In the genomic region with DNA sequence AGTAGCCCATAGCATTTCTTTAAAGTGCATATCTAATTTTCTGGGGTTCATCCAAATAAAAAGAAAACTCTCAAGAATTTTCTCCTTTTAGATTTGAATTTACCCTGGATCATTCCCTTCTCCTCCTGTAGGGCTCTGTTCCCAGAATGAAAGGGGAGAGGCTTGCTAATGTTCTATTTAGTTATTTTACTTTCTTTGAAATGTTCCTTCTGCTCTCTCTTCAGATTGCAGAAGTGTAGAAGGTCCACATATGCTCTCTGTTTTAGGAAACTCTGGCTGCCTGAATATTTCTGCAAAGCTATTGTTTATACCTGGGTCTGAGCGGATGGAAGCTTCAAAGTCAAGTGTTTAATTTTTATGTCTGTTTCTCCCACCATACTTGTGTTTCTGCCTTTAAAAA, we compare ENCODE assay signal across 28 mouse cellular contexts. TPM values are rescaled to one million over a fixed set of nuclear protein-coding genes. Genes with fewer than 3 reads are reported as not detected.
A peak's percentile ranks its signal among the peaks of the same experiment; 100 is the strongest.
DNase-seq lines count a peak whose midpoint lies in the region; ATAC-seq and TF ChIP-seq lines count a peak whose summit lies in the region.
"Had no signal": no experiment of that assay in that cellular context is flagged by ENCODE, and none has a peak within 500 bp of the region (broad histone marks: within the 10 kb centered on the region; RNA-seq: fewer than 3 reads in every experiment).

No protein-coding gene starts in this region.

- no peak overlapping the region for H3K4me3 ChIP-seq in kidney, postnatal 0 days (replicated peaks; ENCODE audit: low read depth, low read length)
- no peak overlapping the region for H3K4me3 ChIP-seq in intestine, embryonic 15.5 days (replicated peaks)
- H3K4me3 ChIP-seq in stomach, embryonic 15.5 days (replicated peaks) = no peak overlapping the region
- H3K4me3 ChIP-seq: embryonic facial prominence, embryonic 12.5 days; erythroblast, embryonic 14.5 days; forebrain, embryonic 10.5 days; forebrain, embryonic 13.5 days; heart, embryonic 10.5 days; heart, embryonic 13.5 days; hindbrain, embryonic 12.5 days; hindbrain, embryonic 15.5 days had no signal

- H3K4me2 ChIP-seq in kidney, postnatal 0 days (ENCODE audit: low read length) = no peak overlapping the region
- no peak overlapping the region for H3K4me2 ChIP-seq in intestine, embryonic 15.5 days (replicated peaks)
- no peak overlapping the region for H3K4me2 ChIP-seq in stomach, embryonic 15.5 days
- H3K4me2 ChIP-seq: embryonic facial prominence, embryonic 12.5 days; forebrain, embryonic 13.5 days; heart, embryonic 13.5 days; hindbrain, embryonic 12.5 days; hindbrain, embryonic 15.5 days had no signal

- DNase-seq in frontal cortex, postnatal 25 days (ENCODE audit: low spot score in 2 of 2) = no peak
- peak; percentile 39 for DNase-seq in kidney, postnatal 0 days (ENCODE audit: low spot score)
- DNase-seq in kidney, postnatal 4 days = no peak
- DNase-seq in ovary, adult 18-20 months (ENCODE audit: low spot score) = no peak
- DNase-seq in spleen, postnatal 4 days (ENCODE audit: low spot score in 2 of 2) = no peak
- DNase-seq: adrenal gland, postnatal 10 days; adrenal gland, postnatal 36 days; B cell, adult 2 months; cerebellum, adult 18-20 months; cerebellum, adult 9-10 months; cerebellum, postnatal 14 days; gastrocnemius, postnatal 25 days; heart, adult 18-20 months had no signal

- H3K27ac ChIP-seq in kidney, postnatal 0 days = no peak overlapping the region
- H3K27ac ChIP-seq in intestine, embryonic 15.5 days = no peak overlapping the region
- H3K27ac ChIP-seq in stomach, embryonic 15.5 days = 0 out of 2 replicates have a peak overlapping the region, but pooled peaks have one; percentile 42
- H3K27ac ChIP-seq: embryonic facial prominence, embryonic 12.5 days; forebrain, embryonic 10.5 days; forebrain, embryonic 13.5 days; heart, embryonic 10.5 days; heart, embryonic 13.5 days; hindbrain, embryonic 12.5 days; hindbrain, embryonic 15.5 days had no signal

- WGBS in kidney, postnatal 0 days = 74% methylated on average over 1 of the region's 1 CpGs
- WGBS in intestine, embryonic 15.5 days = 41% methylated on average over 1 of the region's 1 CpGs
- WGBS in stomach, embryonic 15.5 days = 55% methylated on average over 1 of the region's 1 CpGs

- ATAC-seq in frontal cortex, adult (ENCODE audit: low TSS enrichment) = peak; percentile 59; the same call in 1 of the 2 replicates
- ATAC-seq in kidney, postnatal 0 days (replicated peaks; ENCODE audit: low FRiP score, low read depth) = no peak
- ATAC-seq in intestine, embryonic 15.5 days = peak; percentile 61
- peak; percentile 47; the same call in 1 of the 2 replicates for ATAC-seq in stomach, embryonic 15.5 days (ENCODE audit: insufficient read depth, low FRiP score, low read depth)
- ATAC-seq: forebrain, embryonic 13.5 days; forebrain, embryonic 16.5 days; Patski had no signal

- H3K4me1 ChIP-seq in kidney, postnatal 0 days (replicated peaks; ENCODE audit: insufficient read depth, low read length) = no peaks in the 10 kb centered on the region
- 0 out of 2 replicates have a peak, but pooled peaks cover 3% of the 10 kb centered on the region for H3K4me1 ChIP-seq in intestine, embryonic 15.5 days (replicated peaks)
- H3K4me1 ChIP-seq in stomach, embryonic 15.5 days = no peaks in the 10 kb centered on the region
- H3K4me1 ChIP-seq: heart, embryonic 10.5 days; heart, embryonic 13.5 days; hindbrain, embryonic 12.5 days; hindbrain, embryonic 15.5 days had no signal

- no peaks in the 10 kb centered on the region for H3K27me3 ChIP-seq in kidney, postnatal 0 days (ENCODE audit: insufficient read depth, low read length)
- H3K27me3 ChIP-seq in intestine, embryonic 15.5 days (replicated peaks) = no peaks in the 10 kb centered on the region
- no peaks in the 10 kb centered on the region for H3K27me3 ChIP-seq in stomach, embryonic 15.5 days (replicated peaks)
- H3K27me3 ChIP-seq: CH12.LX; embryonic facial prominence, embryonic 12.5 days; forebrain, embryonic 13.5 days; heart, embryonic 13.5 days; hindbrain, embryonic 12.5 days; hindbrain, embryonic 15.5 days; Patski had no signal

- no peak for TF ChIP-seq CTCF in kidney, postnatal 0 days (IDR thresholded peaks at IDR 0.05; ENCODE audit: low read depth)

- H3K9ac ChIP-seq in kidney, postnatal 0 days (ENCODE audit: low read depth, low read length) = no peak overlapping the region
- H3K9ac ChIP-seq in intestine, embryonic 15.5 days = no peak overlapping the region
- H3K9ac ChIP-seq in stomach, embryonic 15.5 days = no peak overlapping the region
- H3K9ac ChIP-seq: embryonic facial prominence, embryonic 12.5 days; forebrain, embryonic 13.5 days; heart, embryonic 13.5 days; hindbrain, embryonic 12.5 days; hindbrain, embryonic 15.5 days had no signal

- H3K9me3 ChIP-seq in kidney, postnatal 0 days (replicated peaks; ENCODE audit: low read length) = no peaks in the 10 kb centered on the region
- H3K9me3 ChIP-seq in intestine, embryonic 15.5 days = no peaks in the 10 kb centered on the region
- no peaks in the 10 kb centered on the region for H3K9me3 ChIP-seq in stomach, embryonic 15.5 days
- H3K9me3 ChIP-seq: embryonic facial prominence, embryonic 12.5 days; forebrain, embryonic 10.5 days; forebrain, embryonic 13.5 days; G1E; heart, embryonic 10.5 days; heart, embryonic 13.5 days; hindbrain, embryonic 12.5 days; hindbrain, embryonic 15.5 days had no signal

- H3K36me3 ChIP-seq in kidney, postnatal 0 days (ENCODE audit: insufficient read depth, low read length) = no peaks in the 10 kb centered on the region
- H3K36me3 ChIP-seq in intestine, embryonic 15.5 days = no peaks in the 10 kb centered on the region
- no peaks in the 10 kb centered on the region for H3K36me3 ChIP-seq in stomach, embryonic 15.5 days
- H3K36me3 ChIP-seq: embryonic facial prominence, embryonic 12.5 days; forebrain, embryonic 10.5 days; G1E; heart, embryonic 10.5 days; heart, embryonic 13.5 days; hindbrain, embryonic 12.5 days; hindbrain, embryonic 15.5 days had no signal

RNA-seq across cellular contexts. Expression of gene Fibin, which starts 12.5 kb away (rescaled TPM):
- polyA plus RNA-seq in kidney, postnatal 0 days (2015; fragmentation: Nextera tagmentation; extraction: Ambion mirVana) = 33.7 and 37.0 TPM in 2 replicates
- 26.4 and 31.0 TPM in 2 replicates for polyA plus RNA-seq in intestine, embryonic 15.5 days (2015; fragmentation: Nextera tagmentation; extraction: Ambion mirVana)
- polyA plus RNA-seq in stomach, embryonic 15.5 days (2015; fragmentation: Nextera tagmentation; extraction: Ambion mirVana) = 44.4 and 45.3 TPM in 2 replicates
- polyA plus RNA-seq: erythroblast, embryonic 14.5 days; G1E; Patski had no signal
